Mouse (Mus musculus) midbrain, postnatal 0 days (tissue): ENCODE results near the gene Ctnnbl1. TPM values are rescaled to one million over a fixed set of nuclear protein-coding genes. Genes with fewer than 3 reads are reported as not detected.

Source experiments
- ATAC-seq: fragments of 200-750 bp; cut with Nextera tagmentation; 2 replicates; pipeline ENCODE4 v1.8.0; 2017; ENCODE audit warnings: moderate number of reproducible peaks, mild to moderate bottlenecking, moderate TSS enrichment, moderate library complexity; ENCODE audit not compliant: low FRiP score
- DNase-seq: peaks from one replicate; pipeline ENCODE4 v3.0.0-alpha.2; 2015; ENCODE audit warnings: low spot score
- H3K27ac ChIP-seq: fragments of 300-500 bp; sonication (generic); 2 replicates; pipeline ENCODE4 v1.5.1; 2014; ENCODE audit warnings: low read depth, mild to moderate bottlenecking, low read length, mixed read lengths
- H3K27me3 ChIP-seq: fragments of 300-500 bp; sonication (generic); 2 replicates; pipeline ENCODE4 v1.6.1; 2014; ENCODE audit warnings: low read length, control low read depth, mixed read lengths; ENCODE audit not compliant: insufficient read depth
- H3K36me3 ChIP-seq: fragments of 300-500 bp; sonication (generic); 2 replicates; pipeline ENCODE4 v1.6.1; 2014; ENCODE audit warnings: low read length, control low read depth, mixed read lengths; ENCODE audit not compliant: insufficient read depth
- H3K4me1 ChIP-seq: fragments of 300-500 bp; sonication (generic); 2 replicates; pipeline ENCODE4 v1.6.1; 2014; ENCODE audit warnings: mild to moderate bottlenecking, control low read depth, antibody characterized with exemption, low read length, mixed read lengths; ENCODE audit not compliant: insufficient read depth
- H3K4me2 ChIP-seq: fragments of 300-500 bp; sonication (generic); 2 replicates; pipeline ENCODE4 v1.6.1; 2014; ENCODE audit warnings: low read depth, mild to moderate bottlenecking, low read length, mixed read lengths; ENCODE audit not compliant: poor library complexity, severe bottlenecking
- H3K4me3 ChIP-seq: fragments of 300-500 bp; sonication (generic); 2 replicates; pipeline ENCODE4 v1.5.1; 2014; ENCODE audit warnings: low read depth, mild to moderate bottlenecking, low read length, moderate library complexity
- H3K9ac ChIP-seq: fragments of 300-500 bp; sonication (generic); replicated peaks from 2 replicates; pipeline ENCODE4 v1.6.1; 2014; ENCODE audit warnings: mild to moderate bottlenecking, low read length, moderate library complexity, mixed read lengths; ENCODE audit not compliant: poor library complexity, severe bottlenecking
- H3K9me3 ChIP-seq: fragments of 300-500 bp; sonication (generic); 2 replicates; pipeline ENCODE4 v1.6.1; 2016; ENCODE audit warnings: low read length, control low read depth
- CTCF ChIP-seq: IDR thresholded peaks from 2 replicates; pipeline ENCODE4 v1.5.1; 2016; ENCODE audit warnings: antibody characterized with exemption, mild to moderate bottlenecking
- WGBS: fragments of 180-500 bp; shearing (Covaris S2); extraction: QIAGEN DNeasy Blood & Tissue Kit; methylation state at CpG from one replicate; pipeline ENCODE4 v1.1.7; 2014; 5-methylcytosine and 5-hydroxymethylcytosine counted together
- polyA plus RNA-seq: library from polyadenylated mRNA; unstranded; fragments of >200 nt; fragmentation: Nextera tagmentation; extraction: Ambion mirVana; gene quantifications from 2 replicates; pipeline ENCODE4 v1.2.1, GENCODE M21; 2015
- total RNA-seq: library from RNA; depleted of rRNA; stranded (reverse); fragments of >200 nt; gene quantifications from 2 replicates; pipeline ENCODE4 v1.2.3, GENCODE M21; 2014

The Ctnnbl1 gene
- total and polyA plus RNA-seq, 2 experiments from 2014 or later = 40.0 to 44.7 TPM

- no peaks in the 10 kb centered on the region for H3K9me3 ChIP-seq
- H3K36me3 ChIP-seq = no peaks in the 10 kb centered on the region; the same call in 1 of the 2 replicates
- ATAC-seq = no peak
- H3K4me3 ChIP-seq = no peak overlapping the region
- H3K4me2 ChIP-seq = no peak overlapping the region
- H3K27me3 ChIP-seq = no peaks in the 10 kb centered on the region
- H3K4me1 ChIP-seq = peaks cover 7% of the 10 kb centered on the region
- no peak for DNase-seq
- WGBS = 48% methylated on average over 6 of the region's 9 CpGs
- H3K27ac ChIP-seq = peak overlapping the region; percentile 51; the same call in 1 of the 2 replicates
- H3K9ac ChIP-seq = no peak overlapping the region
- no peak for TF ChIP-seq CTCF
Observed at GRCm38 (mm10) chr2:157746558-157746957, 9.4 kb downstream of the Ctnnbl1 start.

- Histone ChIP-seq H3K4me1 (peaks cover 20% of the 10 kb centered on the region), H3K27me3 (no peaks in the 10 kb centered on the region), H3K4me3 (no peak overlapping the region), H3K27ac (no peak overlapping the region; the same call in 1 of the 2 replicates), H3K9me3 (no peaks in the 10 kb centered on the region), H3K36me3 (no peaks in the 10 kb centered on the region; the same call in 1 of the 2 replicates), H3K9ac (no peak overlapping the region), H3K4me2 (no peak overlapping the region)
- no peak for ATAC-seq
- no peak for DNase-seq
- 39% methylated on average over 2 of the region's 2 CpGs for WGBS
- TF ChIP-seq CTCF = no peak
Observed at GRCm38 (mm10) chr2:157747989-157748388, 10.8 kb downstream of the Ctnnbl1 start.

- ATAC-seq = no peak
- no peak for TF ChIP-seq CTCF
- Histone ChIP-seq H3K4me3 (no peak overlapping the region), H3K9ac (no peak overlapping the region), H3K27ac (no peak overlapping the region), H3K4me1 (peaks cover 20% of the 10 kb centered on the region), H3K36me3 (no peaks in the 10 kb centered on the region; the same call in 1 of the 2 replicates), H3K27me3 (no peaks in the 10 kb centered on the region), H3K9me3 (no peaks in the 10 kb centered on the region), H3K4me2 (no peak overlapping the region)
- 71% methylated on average over 8 of the region's 8 CpGs for WGBS
- no peak for DNase-seq
Observed at GRCm38 (mm10) chr2:157750481-157750880, 13.3 kb downstream of the Ctnnbl1 start.

GRCm38 (mm10) chr2:157750926-157751588 lies 13.9 kb downstream of the Ctnnbl1 start:
- ATAC-seq = no peak
- Histone ChIP-seq H3K4me1 (peaks cover 20% of the 10 kb centered on the region), H3K36me3 (no peaks in the 10 kb centered on the region; the same call in 1 of the 2 replicates), H3K27me3 (no peaks in the 10 kb centered on the region), H3K9me3 (no peaks in the 10 kb centered on the region), H3K4me2 (no peak overlapping the region), H3K4me3 (no peak overlapping the region), H3K9ac (no peak overlapping the region), H3K27ac (peak overlapping the region; percentile 67)
- peak; percentile 48 for DNase-seq
- WGBS = 63% methylated on average over 12 of the region's 12 CpGs
- no peak for TF ChIP-seq CTCF

- H3K36me3 ChIP-seq = no peaks in the 10 kb centered on the region; the same call in 1 of the 2 replicates
- no peak for TF ChIP-seq CTCF
- peaks cover 18% of the 10 kb centered on the region for H3K4me1 ChIP-seq
- H3K27ac ChIP-seq = peak overlapping the region; percentile 67
- 14% methylated on average over 22 of the region's 22 CpGs for WGBS
- H3K9ac ChIP-seq = peak overlapping the region; percentile 44; the same call in 1 of the 2 replicates
- no peaks in the 10 kb centered on the region for H3K9me3 ChIP-seq
- H3K4me3 ChIP-seq = no peak overlapping the region
- H3K27me3 ChIP-seq = no peaks in the 10 kb centered on the region
- peak; percentile 92 for DNase-seq
- H3K4me2 ChIP-seq = peak overlapping the region; percentile 38
- peak; percentile 78 for ATAC-seq
Observed at GRCm38 (mm10) chr2:157751589-157752373, 14.6 kb downstream of the Ctnnbl1 start.

- no peaks in the 10 kb centered on the region for H3K9me3 ChIP-seq
- 0 out of 2 replicates have a peak overlapping the region, but pooled peaks have one; percentile 38 for H3K4me2 ChIP-seq
- ATAC-seq = no peak
- TF ChIP-seq CTCF = no peak
- WGBS = 37% methylated on average over 7 of the region's 7 CpGs
- peak overlapping the region; percentile 67 for H3K27ac ChIP-seq
- no peak overlapping the region for H3K4me3 ChIP-seq
- H3K27me3 ChIP-seq = no peaks in the 10 kb centered on the region
- no peaks in the 10 kb centered on the region; the same call in 1 of the 2 replicates for H3K36me3 ChIP-seq
- H3K4me1 ChIP-seq = peaks cover 16% of the 10 kb centered on the region
- DNase-seq = no peak
- 0 out of 2 replicates have a peak overlapping the region, but pooled peaks have one; percentile 24 for H3K9ac ChIP-seq
Observed at GRCm38 (mm10) chr2:157752374-157752743, 15.2 kb downstream of the Ctnnbl1 start.
